8 mouse cellular contexts compared by ENCODE assay signal in genomic region chr2:33402236-33402635, GRCm38 (mm10). TPM values are rescaled to one million over a fixed set of nuclear protein-coding genes. Genes with fewer than 3 reads are reported as not detected.
DNase-seq lines count a peak whose midpoint lies in the region; ATAC-seq and TF ChIP-seq lines count a peak whose summit lies in the region.
"Had no signal": no experiment of that assay in that cellular context is flagged by ENCODE, and none has a peak within 500 bp of the region (broad histone marks: within the 10 kb centered on the region; RNA-seq: fewer than 3 reads in every experiment).

No protein-coding gene starts in this region.

- TF ChIP-seq EP300 in ES-Bruce4 (IDR thresholded peaks at IDR 0.05; ENCODE audit: insufficient read depth, low read depth, low read length): no peak

- H3K4me3 ChIP-seq in ES-Bruce4 (ENCODE audit: low read depth, low read length): no peak overlapping the region
- H3K4me3 ChIP-seq in heart, embryonic 10.5 days: no peak overlapping the region
- H3K4me3 ChIP-seq: megakaryocyte, embryonic 14.5 days had no signal

- H3K9me3 ChIP-seq in ES-Bruce4 (replicated peaks; ENCODE audit: control insufficient read depth, insufficient read depth, low read length, poor library complexity, severe bottlenecking): no peaks in the 10 kb centered on the region
- H3K9me3 ChIP-seq in heart, embryonic 10.5 days: no peaks in the 10 kb centered on the region
- H3K9me3 ChIP-seq: megakaryocyte, embryonic 14.5 days had no signal

- TF ChIP-seq CTCF in ES-Bruce4 (IDR thresholded peaks at IDR 0.05; ENCODE audit: low read depth, low read length): peak; percentile 88

- no peak for TF ChIP-seq POLR2A in ES-Bruce4 (IDR thresholded peaks at IDR 0.05; ENCODE audit: insufficient read depth, low read length)

- ATAC-seq in common myeloid progenitor, adult 5-6 weeks (replicated peaks; ENCODE audit: low read depth, poor library complexity, severe bottlenecking): peak; percentile 54

- peak; percentile 18 for DNase-seq in T-cell, adult 2 months (ENCODE audit: low spot score)
- DNase-seq in heart, embryonic 10.5 days (ENCODE audit: low spot score): peak; percentile 81
- DNase-seq in layer of hippocampus, adult 9-10 months (ENCODE audit: low spot score): peak; percentile 24
- DNase-seq in lung, postnatal 36 days: peak; percentile 64
- peak; percentile 24 to 37 for DNase-seq in spleen, postnatal 36 days (ENCODE audit: low spot score in 2 of 2)

- WGBS in heart, embryonic 10.5 days: 35% methylated on average over 7 of the region's 7 CpGs

- no peaks in the 10 kb centered on the region for H3K27me3 ChIP-seq in ES-Bruce4 (ENCODE audit: control insufficient read depth, insufficient read depth, low read length, poor library complexity, severe bottlenecking)
- H3K27me3 ChIP-seq in heart, embryonic 10.5 days (ENCODE audit: insufficient read depth, poor library complexity, severe bottlenecking): no peaks in the 10 kb centered on the region
- H3K27me3 ChIP-seq: megakaryocyte, embryonic 14.5 days had no signal

- H3K4me1 ChIP-seq in ES-Bruce4 (ENCODE audit: control insufficient read depth, insufficient read depth, low read length): no peaks in the 10 kb centered on the region
- peaks cover 12% of the 10 kb centered on the region; the same call in 1 of the 2 replicates for H3K4me1 ChIP-seq in heart, embryonic 10.5 days

- H3K27ac ChIP-seq in ES-Bruce4 (ENCODE audit: insufficient read depth, low read length): no peak overlapping the region
- no peak overlapping the region for H3K27ac ChIP-seq in heart, embryonic 10.5 days

- no peaks in the 10 kb centered on the region for H3K36me3 ChIP-seq in ES-Bruce4 (ENCODE audit: control insufficient read depth, insufficient read depth, low read length, poor library complexity, severe bottlenecking)
- peaks cover 4% of the 10 kb centered on the region; the same call in 1 of the 2 replicates for H3K36me3 ChIP-seq in heart, embryonic 10.5 days

- H3K9ac ChIP-seq in ES-Bruce4 (ENCODE audit: low read depth, poor library complexity, severe bottlenecking): no peak overlapping the region

RNA-seq across cellular contexts. Expression of gene Zbtb34, which starts 28.9 kb away (rescaled TPM):
- 20.3 and 21.4 TPM in 2 replicates for polyA plus RNA-seq in ES-Bruce4 (2011; ENCODE audit: insufficient read depth, insufficient read length, low read depth, missing spikeins)
- total RNA-seq in common myeloid progenitor, adult 5-6 weeks (2017): 10.3 and 11.8 TPM in 2 replicates
- polyA plus RNA-seq in heart, embryonic 10.5 days (2016; fragmentation: Nextera tagmentation; extraction: Ambion mirVana): 5.0 and 5.6 TPM in 2 replicates

RNA-seq across cellular contexts. Expression of gene Ralgps1, which starts 30.9 kb away (rescaled TPM):
- 16.5 and 17.0 TPM in 2 replicates for polyA plus RNA-seq in ES-Bruce4 (2011; ENCODE audit: insufficient read depth, insufficient read length, low read depth, missing spikeins)
- total RNA-seq in common myeloid progenitor, adult 5-6 weeks (2017): 2.0 and 2.3 TPM in 2 replicates
- 3.8 and 6.4 TPM in 2 replicates for polyA plus RNA-seq in heart, embryonic 10.5 days (2016; fragmentation: Nextera tagmentation; extraction: Ambion mirVana)

Comparison
In these comparisons a context has a peak if more than half of its experiments do, and no peak if none do; other contexts are left out.
1. DNase-seq: peak in every context shown above with its lines; median percentile 81 in heart, embryonic 10.5 days; 64 in lung, postnatal 36 days; 30 in spleen, postnatal 36 days; 24 in layer of hippocampus, adult 9-10 months; 18 in T-cell, adult 2 months.